17 mouse cellular contexts compared by ENCODE assay signal in the genomic region with DNA sequence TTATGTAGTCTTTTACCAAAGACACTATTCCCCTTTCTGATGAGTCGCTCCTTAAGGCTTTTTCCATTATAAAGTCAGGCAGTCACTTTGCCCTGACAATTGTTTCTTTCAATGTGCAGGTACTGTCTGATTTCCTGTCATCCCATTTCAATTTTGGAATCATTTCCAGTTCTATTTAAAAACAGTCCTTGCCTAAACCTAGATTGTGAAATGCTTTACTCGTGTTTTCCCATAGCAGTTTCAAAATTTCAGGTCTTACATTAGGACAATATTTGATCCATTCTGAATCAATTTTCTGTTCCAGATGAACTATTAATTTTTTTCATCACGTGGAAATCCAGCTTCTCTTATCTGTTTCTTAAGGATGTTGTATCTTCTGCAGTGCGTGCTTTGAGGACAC. TPM values are rescaled to one million over a fixed set of nuclear protein-coding genes. Genes with fewer than 3 reads are reported as not detected.
"Had no signal": no experiment of that assay in that cellular context is flagged by ENCODE, and none has a peak within 500 bp of the region (broad histone marks: within the 10 kb centered on the region; RNA-seq: fewer than 3 reads in every experiment).

No protein-coding gene starts in this region.

- H3K27me3 ChIP-seq: neural tube, embryonic 12.5 days; neural tube, embryonic 13.5 days; neural tube, embryonic 15.5 days; stomach, embryonic 15.5 days had no signal

- H3K4me1 ChIP-seq: neural tube, embryonic 12.5 days; neural tube, embryonic 13.5 days; neural tube, embryonic 15.5 days; stomach, embryonic 15.5 days had no signal

- H3K9me3 ChIP-seq: neural tube, embryonic 12.5 days; neural tube, embryonic 13.5 days; neural tube, embryonic 15.5 days; stomach, embryonic 15.5 days had no signal

- H3K27ac ChIP-seq: neural tube, embryonic 12.5 days; neural tube, embryonic 13.5 days; neural tube, embryonic 15.5 days; stomach, embryonic 15.5 days; stomach, postnatal 0 days had no signal

- H3K36me3 ChIP-seq: neural tube, embryonic 12.5 days; neural tube, embryonic 13.5 days; neural tube, embryonic 15.5 days; stomach, embryonic 15.5 days had no signal

- H3K9ac ChIP-seq: neural tube, embryonic 12.5 days; neural tube, embryonic 13.5 days; neural tube, embryonic 15.5 days; stomach, embryonic 15.5 days had no signal

- H3K4me3 ChIP-seq: neural tube, embryonic 12.5 days; neural tube, embryonic 13.5 days; neural tube, embryonic 15.5 days; stomach, embryonic 15.5 days had no signal

- DNase-seq: retina, postnatal 1 day; right cerebral cortex, adult 18-20 months; right cerebral cortex, postnatal 14 days; right cerebral cortex, postnatal 25 days; right cerebral cortex, postnatal 4 days; spleen, adult 18-20 months; thymus, adult 18-20 months; thymus, adult 2 months; thymus, postnatal 14 days; thymus, postnatal 25 days; thymus, postnatal 4 days had no signal

- H3K4me2 ChIP-seq: neural tube, embryonic 12.5 days; neural tube, embryonic 13.5 days; neural tube, embryonic 15.5 days; stomach, embryonic 15.5 days had no signal

RNA-seq across cellular contexts. Expression of a gene that starts 23.5 kb away (rescaled TPM):
- total RNA-seq: neutrophil, adult 5-6 weeks had no signal
